Mouse (Mus musculus) liver, embryonic 15.5 days (tissue): ENCODE data around the gene Klc4. TPM values are rescaled to one million over a fixed set of nuclear protein-coding genes. Genes with fewer than 3 reads are reported as not detected.
A peak's percentile ranks its signal among the peaks of the same experiment; 100 is the strongest.

ENCODE experiments used
- ATAC-seq: fragments of 200-750 bp; cut with Nextera tagmentation; 2 replicates; pipeline ENCODE4 v1.8.0; 2017; ENCODE audit warnings: moderate number of reproducible peaks, mild to moderate bottlenecking, moderate library complexity; ENCODE audit not compliant: insufficient read depth
- H3K27ac ChIP-seq: fragments of 300-500 bp; sonication (generic); replicated peaks from 2 replicates; pipeline ENCODE4 v1.5.1; 2015; ENCODE audit warnings: mild to moderate bottlenecking, inconsistent platforms
- H3K27me3 ChIP-seq: fragments of 300-500 bp; sonication (generic); 2 replicates; pipeline ENCODE4 v1.6.1; 2015; ENCODE audit warnings: mild to moderate bottlenecking, inconsistent platforms
- H3K36me3 ChIP-seq: fragments of 300-500 bp; sonication (generic); replicated peaks from 2 replicates; pipeline ENCODE4 v1.6.1; 2015; ENCODE audit warnings: moderate library complexity, mild to moderate bottlenecking, inconsistent platforms
- H3K4me1 ChIP-seq: fragments of 300-500 bp; sonication (generic); replicated peaks from 2 replicates; pipeline ENCODE4 v1.6.1; 2015; ENCODE audit warnings: inconsistent platforms
- H3K4me2 ChIP-seq: fragments of 300-500 bp; sonication (generic); 2 replicates; pipeline ENCODE4 v1.6.1; 2015; ENCODE audit warnings: moderate library complexity, mild to moderate bottlenecking, inconsistent platforms
- H3K4me3 ChIP-seq: fragments of 300-500 bp; sonication (generic); replicated peaks from 2 replicates; pipeline ENCODE4 v1.5.1; 2015; ENCODE audit warnings: mild to moderate bottlenecking, inconsistent platforms
- H3K9ac ChIP-seq: fragments of 300-500 bp; sonication (generic); 2 replicates; pipeline ENCODE4 v1.6.1; 2015; ENCODE audit warnings: moderate library complexity, mild to moderate bottlenecking, inconsistent platforms
- H3K9me3 ChIP-seq: fragments of 300-500 bp; sonication (generic); replicated peaks from 2 replicates; pipeline ENCODE4 v1.6.1; 2016; ENCODE audit warnings: inconsistent platforms
- WGBS: fragments of 180-500 bp; shearing (Covaris S2); methylation state at CpG from one replicate; pipeline ENCODE4 v1.1.7; 2015; ENCODE audit warnings: mixed read lengths; ENCODE audit not compliant: insufficient replicate concordance; 5-methylcytosine and 5-hydroxymethylcytosine counted together
- polyA plus RNA-seq: library from polyadenylated mRNA; unstranded; fragments of >200 nt; fragmentation: Nextera tagmentation; extraction: Ambion mirVana; gene quantifications from 2 replicates; pipeline ENCODE4 v1.2.1, GENCODE M21; 2015

The Klc4 gene
- 9.3 and 10.3 TPM in 2 replicates for polyA plus RNA-seq

GRCm38 (mm10) chr17:46645561-46646321, at the start of gene Klc4, which contains the start of gene Mrpl2:
TSS of gene Klc4 (minus strand) at chr17:46646022.
TSS of gene Mrpl2 (plus strand) at chr17:46646229.
- Histone ChIP-seq H3K27me3 (no peaks in the 10 kb centered on the region), H3K9ac (peak within 1 kb of the TSS; percentile 73), H3K27ac (peak within 1 kb of the TSS; percentile 81), H3K9me3 (no peaks in the 10 kb centered on the region), H3K4me1 (peaks cover 43% of the 10 kb centered on the region), H3K4me3 (peak within 1 kb of the TSS; percentile 78), H3K36me3 (peaks cover 13% of the 10 kb centered on the region), H3K4me2 (peak within 1 kb of the TSS; percentile 92)
- peak; percentile 77 for ATAC-seq
- under 1% methylated on average over 53 of the region's 53 CpGs for WGBS

DNA sequence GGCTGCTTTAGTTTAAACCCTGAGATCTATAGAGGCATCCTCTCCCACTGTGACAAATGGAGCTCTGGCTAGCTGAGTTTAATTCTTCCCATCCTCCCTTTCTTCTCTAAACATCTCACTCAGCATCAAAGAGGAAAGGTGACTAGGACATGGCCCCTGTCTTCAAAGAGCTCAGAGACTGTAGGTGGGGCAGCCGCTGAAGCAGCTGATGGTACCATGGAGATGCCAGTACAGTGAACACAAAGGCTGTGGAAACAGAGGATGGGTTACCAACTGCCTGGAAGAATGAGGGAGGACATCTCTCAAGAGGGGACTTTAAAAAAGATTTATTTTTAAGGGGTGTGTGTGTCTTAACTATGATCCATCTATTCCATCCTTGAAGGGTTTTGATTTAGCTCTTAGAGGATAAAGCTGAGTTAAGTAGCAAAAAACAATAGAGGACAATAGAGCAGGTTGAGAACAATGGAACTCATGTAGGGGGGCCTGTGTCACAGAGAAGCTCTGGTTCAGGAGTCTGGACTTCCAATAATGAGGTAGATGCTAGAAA, 48.8 kb upstream of the Klc4 start:
- peaks cover 20% of the 10 kb centered on the region for H3K36me3 ChIP-seq

GRCm38 (mm10) chr17:46691390-46691789, 45.6 kb upstream of the Klc4 start:
- Histone ChIP-seq H3K36me3 (peaks cover 15% of the 10 kb centered on the region), H3K27me3 (no peaks in the 10 kb centered on the region), H3K4me1 (peaks cover 16% of the 10 kb centered on the region; the same call in 1 of the 2 replicates), H3K9me3 (no peaks in the 10 kb centered on the region), H3K4me2 (no peak overlapping the region), H3K9ac (no peak overlapping the region), H3K4me3 (no peak overlapping the region), H3K27ac (no peak overlapping the region)
- no peak for ATAC-seq
- WGBS, result 71% methylated on average over 2 of the region's 2 CpGs

More for the DNA sequence above, 48.8 kb upstream of the Klc4 start:
- Histone ChIP-seq H3K4me1 (peaks cover 22% of the 10 kb centered on the region), H3K27me3 (no peaks in the 10 kb centered on the region), H3K4me3 (no peak overlapping the region), H3K9ac (no peak overlapping the region), H3K4me2 (no peak overlapping the region), H3K9me3 (no peaks in the 10 kb centered on the region), H3K27ac (no peak overlapping the region)
- no peak for ATAC-seq
- WGBS, result 82% methylated on average over 1 of the region's 1 CpGs

- H3K4me3 ChIP-seq, result no peak overlapping the region
- H3K9ac ChIP-seq, result no peak overlapping the region
- H3K9me3 ChIP-seq, result no peaks in the 10 kb centered on the region
- no peaks in the 10 kb centered on the region for H3K27me3 ChIP-seq
- peak overlapping the region; percentile 22; the same call in 1 of the 2 replicates for H3K27ac ChIP-seq
- peaks cover 17% of the 10 kb centered on the region for H3K36me3 ChIP-seq
- WGBS, result 38% methylated on average over 12 of the region's 12 CpGs
- peak; percentile 70 for ATAC-seq
- peak overlapping the region; percentile 27 for H3K4me2 ChIP-seq
- H3K4me1 ChIP-seq, result peaks cover 16% of the 10 kb centered on the region; the same call in 1 of the 2 replicates
These were observed 44.8 kb upstream of the Klc4 start for GRCm38 (mm10) chr17:46690665-46691064.

DNA sequence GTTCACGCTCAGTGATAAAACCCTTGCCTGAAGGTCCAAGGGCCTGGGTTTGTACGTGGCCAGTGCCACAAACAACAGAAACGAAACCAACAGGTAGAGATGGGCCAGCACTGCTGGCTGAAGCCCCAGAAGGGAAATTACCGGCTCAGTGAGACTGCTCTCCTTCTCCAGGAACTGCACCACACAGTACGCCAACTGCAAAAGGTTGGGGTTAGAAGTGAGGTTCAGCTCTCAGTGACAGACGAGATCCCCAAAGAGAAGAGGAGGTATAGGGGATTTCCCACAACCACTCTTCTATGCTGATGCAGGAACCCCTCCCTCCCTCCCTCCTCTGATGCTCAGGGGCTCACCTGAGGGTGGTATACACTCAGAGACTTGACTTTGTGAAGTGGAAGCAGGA, 40.1 kb upstream of the Klc4 start:
- Histone ChIP-seq H3K4me1 (peaks cover 22% of the 10 kb centered on the region), H3K9ac (no peak overlapping the region), H3K4me2 (no peak overlapping the region), H3K27me3 (no peaks in the 10 kb centered on the region), H3K9me3 (no peaks in the 10 kb centered on the region), H3K4me3 (no peak overlapping the region), H3K27ac (no peak overlapping the region), H3K36me3 (peaks cover 46% of the 10 kb centered on the region)
- no peak for ATAC-seq
- 80% methylated on average over 6 of the region's 6 CpGs for WGBS

DNA sequence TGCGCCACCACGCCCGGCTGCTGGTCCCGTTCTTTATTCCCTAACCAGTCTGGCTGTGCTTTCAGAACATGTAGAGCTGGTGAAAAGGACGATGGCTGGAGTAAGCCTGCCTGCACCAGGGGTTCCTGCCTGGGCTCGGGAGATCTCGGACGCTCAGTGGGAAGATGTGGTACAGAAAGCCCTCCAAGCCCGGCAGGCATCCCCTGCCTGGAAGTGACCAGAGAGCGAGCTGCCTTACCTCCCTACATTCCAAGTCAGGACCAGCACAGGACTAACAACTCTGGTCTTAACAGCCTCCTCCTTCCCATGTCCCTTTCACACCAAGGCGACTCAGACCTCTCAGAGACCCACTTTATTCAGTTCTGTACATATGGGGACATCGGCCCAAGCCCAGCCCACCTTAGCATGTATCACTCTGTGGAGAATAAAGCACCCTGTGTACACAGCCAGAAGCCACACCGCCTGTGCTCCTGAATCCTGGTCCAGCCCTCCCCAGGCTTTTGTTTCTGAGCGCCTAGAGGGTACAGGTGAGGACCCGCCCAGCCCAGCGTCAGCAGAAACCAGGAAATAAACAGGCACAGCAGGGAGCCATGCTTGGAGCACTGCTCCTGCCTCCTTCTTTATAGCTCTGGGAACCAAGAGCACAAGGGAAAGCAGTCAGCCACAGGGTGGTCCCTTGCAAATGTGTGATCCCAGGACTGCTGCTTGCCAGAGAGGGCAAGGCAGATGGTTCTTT, 37.0 kb upstream of the Klc4 start:
- Histone ChIP-seq H3K36me3 (peaks cover 51% of the 10 kb centered on the region), H3K4me1 (peaks cover 39% of the 10 kb centered on the region), H3K9me3 (no peaks in the 10 kb centered on the region), H3K4me2 (no peak overlapping the region), H3K9ac (no peak overlapping the region), H3K4me3 (no peak overlapping the region), H3K27me3 (no peaks in the 10 kb centered on the region), H3K27ac (no peak overlapping the region)
- 83% methylated on average over 16 of the region's 16 CpGs for WGBS
- ATAC-seq, result no peak

DNA sequence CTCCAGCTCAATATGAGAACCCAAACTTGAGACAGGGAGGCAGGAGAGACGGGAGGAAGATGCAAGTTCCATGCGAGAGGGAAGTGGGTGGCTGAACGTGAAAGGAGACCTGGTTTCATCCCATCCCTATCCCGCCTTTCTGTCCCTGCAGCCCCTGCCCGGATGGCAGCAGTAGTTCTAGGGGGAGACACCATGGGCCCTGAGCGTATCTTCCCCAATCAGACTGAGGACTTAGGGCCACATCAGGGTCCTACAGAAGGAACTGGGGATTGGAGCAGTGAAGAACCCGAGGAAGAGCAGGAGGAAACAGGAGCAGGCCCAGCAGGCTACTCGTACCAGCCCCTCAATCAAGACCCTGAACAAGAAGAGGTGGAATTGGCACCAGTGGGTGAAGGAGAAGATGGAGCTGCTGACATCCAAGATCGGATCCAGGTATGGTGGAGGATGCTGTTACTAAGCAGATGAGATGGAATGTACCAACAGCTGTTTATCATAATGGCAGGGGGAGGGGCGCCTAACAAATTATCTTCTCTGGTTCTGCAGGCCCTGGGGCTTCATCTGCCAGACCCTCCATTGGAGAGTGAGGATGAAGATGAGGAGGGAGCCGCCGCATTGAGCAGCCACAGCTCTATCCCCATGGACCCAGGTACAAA, 35.8 kb upstream of the Klc4 start:
- Histone ChIP-seq H3K9ac (peak overlapping the region; percentile 78), H3K4me3 (peak overlapping the region; percentile 89), H3K36me3 (peaks cover 56% of the 10 kb centered on the region), H3K27ac (peak overlapping the region; percentile 91; the same call in 1 of the 2 replicates), H3K4me1 (peaks cover 42% of the 10 kb centered on the region), H3K4me2 (peak overlapping the region; percentile 91), H3K27me3 (no peaks in the 10 kb centered on the region), H3K9me3 (no peaks in the 10 kb centered on the region)
- ATAC-seq, result no peak
- 21% methylated on average over 12 of the region's 12 CpGs for WGBS

DNA sequence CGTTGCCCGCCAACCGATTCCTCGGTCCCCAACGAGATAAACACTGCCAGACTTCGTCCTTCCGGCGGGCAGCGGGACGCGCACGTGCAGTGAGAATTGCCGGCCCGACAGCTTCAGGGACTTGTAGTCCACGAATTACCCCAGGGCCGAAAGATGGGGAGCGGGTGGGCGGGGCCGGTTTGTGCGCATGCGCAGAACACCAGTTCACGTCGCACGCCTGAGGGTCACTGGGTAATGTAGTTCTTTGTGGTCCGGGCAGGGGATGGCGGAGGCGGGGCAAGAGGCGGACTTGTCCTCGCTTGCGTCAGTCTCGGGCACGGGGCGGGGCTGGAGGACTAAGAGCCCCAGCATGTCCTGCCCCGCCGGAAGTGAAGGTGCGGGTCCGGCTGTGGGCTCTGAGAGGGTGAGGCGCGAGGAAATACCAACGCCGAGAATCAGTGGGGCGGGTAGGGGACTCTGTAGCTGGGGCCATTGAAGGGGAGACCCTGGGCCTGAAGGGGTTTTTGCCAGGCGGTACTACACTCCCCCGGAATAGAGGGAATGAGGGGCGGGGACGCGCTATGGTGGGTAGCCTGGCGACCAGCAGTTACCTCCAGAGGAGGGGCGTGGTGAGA, 35.0 kb upstream of the Klc4 start, which contains the start of gene Klhdc3:
Klhdc3 (minus strand) TSS at position 155 of the 614 bp plus-strand sequence.
- Histone ChIP-seq H3K4me1 (peaks cover 42% of the 10 kb centered on the region), H3K9ac (peak within 1 kb of the TSS; percentile 81), H3K4me3 (peak within 1 kb of the TSS; percentile 89), H3K9me3 (no peaks in the 10 kb centered on the region), H3K27me3 (no peaks in the 10 kb centered on the region), H3K27ac (peak within 1 kb of the TSS; percentile 91), H3K4me2 (peak within 1 kb of the TSS; percentile 91), H3K36me3 (peaks cover 56% of the 10 kb centered on the region)
- ATAC-seq, result peak; percentile 96
- WGBS, result under 1% methylated on average over 49 of the region's 49 CpGs

GRCm38 (mm10) chr17:46679843-46680759, 34.3 kb upstream of the Klc4 start:
- Histone ChIP-seq H3K9me3 (no peaks in the 10 kb centered on the region), H3K4me3 (peak overlapping the region; percentile 89), H3K4me2 (peak overlapping the region; percentile 91), H3K27me3 (no peaks in the 10 kb centered on the region), H3K9ac (peak overlapping the region; percentile 81), H3K36me3 (peaks cover 56% of the 10 kb centered on the region), H3K27ac (peak overlapping the region; percentile 91), H3K4me1 (peaks cover 45% of the 10 kb centered on the region)
- under 1% methylated on average over 34 of the region's 34 CpGs for WGBS
- peak; percentile 0; the same call in 1 of the 2 replicates for ATAC-seq
